Mouse (Mus musculus) heart, embryonic 10.5 days (tissue): ENCODE measurements around the gene Crygs. TPM values are rescaled to one million over a fixed set of nuclear protein-coding genes. Genes with fewer than 3 reads are reported as not detected.
"Not testable (repeated sequence)": the region's sequence is repeated elsewhere in the genome, so short reads cannot be mapped to it uniquely, and the experiment has no call there.

ENCODE experiments used
- DNase-seq: peaks from one replicate; pipeline ENCODE4 v3.0.0-alpha.2; 2017; ENCODE audit warnings: low spot score
- H3K27ac ChIP-seq: fragments of 300-500 bp; sonication (generic); 2 replicates; pipeline ENCODE4 v1.5.1; 2016; ENCODE audit warnings: mild to moderate bottlenecking
- H3K27me3 ChIP-seq: fragments of 300-500 bp; sonication (generic); 2 replicates; pipeline ENCODE4 v1.6.1; 2016; ENCODE audit warnings: mild to moderate bottlenecking; ENCODE audit not compliant: poor library complexity, insufficient read depth, severe bottlenecking
- H3K36me3 ChIP-seq: fragments of 300-500 bp; sonication (generic); 2 replicates; pipeline ENCODE4 v1.6.1; 2016; ENCODE audit warnings: mild to moderate bottlenecking, moderate library complexity
- H3K4me1 ChIP-seq: fragments of 300-500 bp; sonication (generic); 2 replicates; pipeline ENCODE4 v1.6.1; 2016; ENCODE audit warnings: mild to moderate bottlenecking
- H3K4me3 ChIP-seq: fragments of 300-500 bp; sonication (generic); 2 replicates; pipeline ENCODE4 v1.5.1; 2016; ENCODE audit warnings: mild to moderate bottlenecking, moderate library complexity
- H3K9me3 ChIP-seq: fragments of 300-500 bp; sonication (generic); 2 replicates; pipeline ENCODE4 v1.6.1; 2016; ENCODE audit warnings: mild to moderate bottlenecking, moderate library complexity
- WGBS: fragments of 180-500 bp; shearing (Covaris S2); methylation state at CpG from one replicate; pipeline ENCODE4 v1.1.7; 2016; 5-methylcytosine and 5-hydroxymethylcytosine counted together
- polyA plus RNA-seq: library from polyadenylated mRNA; unstranded; fragments of >200 nt; fragmentation: Nextera tagmentation; extraction: Ambion mirVana; gene quantifications from 2 replicates; pipeline ENCODE4 v1.2.1, GENCODE M21; 2016

The Crygs gene
- polyA plus RNA-seq, 1 experiment from 2014 or later, result 0.15 TPM

DNA sequence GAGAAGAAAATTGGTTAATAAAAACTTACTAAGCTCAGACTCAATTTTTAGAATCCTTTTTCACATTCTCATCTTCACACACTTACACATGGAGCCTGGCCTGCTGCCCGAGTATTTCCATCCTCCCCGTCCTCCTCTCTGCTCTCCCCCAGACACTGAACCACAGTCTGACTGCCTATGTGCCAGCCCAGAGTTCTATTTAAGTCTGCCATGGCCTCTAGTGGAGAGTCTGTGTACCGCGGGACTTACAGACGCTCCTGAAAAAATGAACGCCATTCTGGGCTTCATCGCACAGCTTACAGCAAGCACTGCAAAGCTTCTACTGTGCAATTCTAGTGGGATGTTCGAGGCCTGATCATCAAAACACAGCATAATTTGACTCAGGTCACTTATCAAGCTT lies 9.4 kb upstream of the Crygs start:
- no peaks in the 10 kb centered on the region for H3K4me1 ChIP-seq
- peaks cover 20% of the 10 kb centered on the region for H3K36me3 ChIP-seq
- WGBS, result 56% methylated on average over 8 of the region's 8 CpGs
- H3K27ac ChIP-seq, result no peak overlapping the region
- H3K9me3 ChIP-seq, result no peaks in the 10 kb centered on the region
- H3K27me3 ChIP-seq, result no peaks in the 10 kb centered on the region
- no peak for DNase-seq
- H3K4me3 ChIP-seq, result no peak overlapping the region

DNA sequence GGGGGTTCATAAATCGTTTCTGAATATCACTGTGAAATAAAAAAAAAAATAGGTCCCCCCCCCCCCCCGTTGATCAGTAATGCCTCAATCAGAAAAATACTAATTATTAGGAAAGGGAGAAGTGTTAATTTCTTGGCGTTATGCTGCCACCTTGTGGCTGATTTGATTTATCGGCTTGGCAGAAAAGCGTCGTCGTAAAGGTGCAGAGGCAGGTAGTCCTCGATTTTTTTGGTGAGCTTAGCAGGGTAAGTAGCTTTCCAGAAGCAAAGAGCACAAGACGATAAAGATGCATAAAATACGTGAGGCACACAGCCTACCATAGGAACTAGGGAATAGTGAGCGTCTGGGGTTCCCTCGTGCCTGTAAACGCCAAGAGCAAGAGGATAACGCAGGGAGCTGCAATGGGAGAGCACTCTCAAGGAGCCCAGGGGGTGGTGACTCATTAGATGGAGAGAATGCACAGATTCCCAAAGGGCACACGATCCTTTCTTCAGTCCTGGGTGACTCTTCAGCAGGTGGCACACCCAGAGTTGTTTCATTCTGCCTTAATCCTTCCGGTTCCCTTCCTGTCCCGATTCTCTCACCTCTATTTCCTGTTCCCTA lies 3.8 kb downstream of the Crygs start:
- 15% methylated on average over 17 of the region's 17 CpGs for WGBS
- Histone ChIP-seq H3K9me3 (no peaks in the 10 kb centered on the region), H3K4me3 (no peak overlapping the region), H3K4me1 (no peaks in the 10 kb centered on the region), H3K27me3 (0 out of 2 replicates have a peak, but pooled peaks cover 5% of the 10 kb centered on the region), H3K36me3 (0 out of 2 replicates have a peak, but pooled peaks cover 1% of the 10 kb centered on the region), H3K27ac (no peak overlapping the region)
- no peak for DNase-seq

DNA sequence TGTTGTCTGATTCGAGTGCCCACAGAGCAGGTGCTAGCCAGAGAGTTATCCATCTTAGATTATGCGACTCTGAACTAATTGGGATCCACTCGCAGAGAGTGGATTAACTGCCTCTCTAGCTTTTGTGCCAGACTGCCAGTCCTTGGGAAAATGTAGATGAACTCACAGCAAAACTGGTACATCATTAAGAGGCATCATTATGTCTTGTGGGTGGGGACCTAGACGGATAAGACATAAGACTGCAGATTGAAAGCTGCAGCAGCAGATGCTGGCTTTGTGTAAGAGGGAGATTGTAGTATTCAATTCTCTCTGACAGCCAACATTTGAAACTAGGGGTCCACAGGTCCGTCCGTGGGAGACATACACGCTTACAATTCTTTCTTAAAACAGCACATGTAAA lies 8.6 kb downstream of the Crygs start:
- no peak for DNase-seq
- 88% methylated on average over 7 of the region's 7 CpGs for WGBS
- Histone ChIP-seq H3K36me3 (no peaks in the 10 kb centered on the region), H3K4me3 (no peak overlapping the region), H3K9me3 (no peaks in the 10 kb centered on the region), H3K27me3 (no peaks in the 10 kb centered on the region; the same call in 1 of the 2 replicates), H3K4me1 (no peaks in the 10 kb centered on the region), H3K27ac (no peak overlapping the region)

DNA sequence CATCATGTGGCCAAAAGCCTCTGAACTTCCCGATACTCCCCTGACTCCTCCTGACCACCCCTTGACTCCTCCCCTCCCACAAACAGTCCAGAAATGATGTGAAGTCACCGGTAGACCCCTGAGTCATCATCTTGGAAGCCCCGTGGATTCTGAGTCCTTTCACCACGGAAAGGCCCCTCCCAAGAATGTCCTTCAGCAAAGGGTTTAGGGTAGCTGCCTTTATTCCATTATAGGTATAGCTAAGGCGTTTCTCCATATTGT lies 10.6 kb downstream of the Crygs start:
- Histone ChIP-seq H3K9me3 (no peaks in the 10 kb centered on the region), H3K4me3 (no peak overlapping the region), H3K36me3 (no peaks in the 10 kb centered on the region), H3K27ac (no peak overlapping the region), H3K4me1 (no peaks in the 10 kb centered on the region), H3K27me3 (peaks cover 11% of the 10 kb centered on the region)
- WGBS, result 70% methylated on average over 5 of the region's 5 CpGs
- DNase-seq, result no peak

DNA sequence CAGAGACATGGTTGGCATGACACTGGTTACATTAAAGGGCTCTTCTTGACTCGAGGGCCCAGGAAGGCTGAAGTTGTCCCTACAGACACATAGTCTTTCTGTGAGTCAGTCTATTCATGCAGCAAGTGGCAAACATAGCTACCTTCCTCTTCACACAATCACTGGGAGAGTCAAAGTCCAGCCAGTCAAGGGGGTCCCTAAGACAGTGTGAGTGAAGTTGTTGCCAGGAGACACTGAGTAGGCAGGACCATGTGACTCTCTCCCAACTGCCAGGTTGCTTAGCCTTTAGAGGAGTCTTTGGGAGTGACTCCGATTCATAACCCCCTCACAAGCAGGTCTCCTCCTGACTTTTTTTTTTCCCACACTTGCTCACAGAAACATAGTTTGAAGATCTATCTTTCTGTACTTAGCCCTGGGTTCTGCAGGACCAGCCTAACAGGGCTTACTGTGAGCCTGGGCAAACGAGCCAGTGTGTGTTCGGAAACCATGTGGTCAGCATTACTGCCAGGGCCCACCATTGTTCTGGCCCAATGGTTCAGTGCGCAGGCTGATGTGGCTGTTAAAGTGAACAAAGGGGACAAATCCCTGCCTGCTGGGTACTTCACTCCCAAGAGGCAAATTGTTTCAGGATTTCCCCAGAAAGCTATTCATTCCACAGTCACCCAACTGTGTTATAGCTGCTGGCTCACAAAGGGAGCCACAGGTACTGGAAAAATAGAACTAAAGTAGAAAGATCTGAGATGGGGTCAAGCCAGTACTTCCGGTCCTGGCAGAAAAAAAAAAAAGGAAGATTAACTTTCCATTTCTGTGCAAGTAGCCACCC lies 11.1 kb downstream of the Crygs start:
- WGBS, result 75% methylated on average over 6 of the region's 6 CpGs
- Histone ChIP-seq H3K9me3 (no peaks in the 10 kb centered on the region), H3K4me3 (no peak overlapping the region), H3K36me3 (no peaks in the 10 kb centered on the region), H3K27me3 (peaks cover 11% of the 10 kb centered on the region), H3K27ac (no peak overlapping the region), H3K4me1 (no peaks in the 10 kb centered on the region)
- DNase-seq, result no peak

DNA sequence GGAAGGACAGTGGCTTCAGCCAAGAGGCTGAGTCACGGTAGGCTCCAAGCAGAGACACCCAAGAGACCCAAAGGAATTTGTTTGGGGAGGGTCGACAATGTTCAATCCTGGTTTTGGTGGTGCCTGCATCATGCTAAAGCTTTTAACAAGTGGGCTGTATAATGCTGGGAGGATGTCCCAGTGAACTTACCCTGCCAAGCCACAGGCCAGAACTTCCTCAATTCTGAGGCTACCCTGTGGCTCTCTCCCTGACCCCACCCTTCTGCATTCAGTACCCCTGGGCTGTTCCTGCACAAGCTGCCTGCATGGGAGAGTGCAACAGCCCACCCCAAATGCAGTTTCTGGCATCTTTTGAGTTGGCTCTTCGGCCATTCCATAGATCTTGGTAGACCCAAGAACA lies 12.9 kb downstream of the Crygs start:
- Histone ChIP-seq H3K4me1 (no peaks in the 10 kb centered on the region), H3K27ac (no peak overlapping the region), H3K36me3 (no peaks in the 10 kb centered on the region), H3K4me3 (no peak overlapping the region), H3K9me3 (no peaks in the 10 kb centered on the region), H3K27me3 (peaks cover 18% of the 10 kb centered on the region)
- 76% methylated on average over 3 of the region's 3 CpGs for WGBS
- no peak for DNase-seq

DNA sequence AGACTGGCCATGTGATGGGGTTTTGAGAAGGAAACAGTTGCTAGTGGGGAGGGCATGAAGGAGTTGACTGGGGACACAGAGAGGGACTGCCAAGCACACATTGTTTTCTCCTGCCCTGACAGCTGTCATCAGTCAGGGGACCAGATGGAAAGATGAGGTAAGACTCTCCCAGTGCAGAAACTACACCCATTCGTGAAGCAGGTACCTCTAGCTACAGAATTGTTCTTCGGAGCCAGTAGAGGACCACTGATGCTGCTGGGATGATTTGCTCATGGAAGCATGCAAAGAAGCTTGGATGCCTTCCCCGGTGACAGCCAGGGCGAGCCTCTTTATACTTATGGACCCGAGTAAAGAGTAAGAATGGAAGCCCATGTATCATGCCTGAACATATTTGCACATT lies 13.9 kb downstream of the Crygs start:
- H3K27ac ChIP-seq, result no peak overlapping the region
- 70% methylated on average over 5 of the region's 5 CpGs for WGBS
- peaks cover 18% of the 10 kb centered on the region for H3K27me3 ChIP-seq

DNA sequence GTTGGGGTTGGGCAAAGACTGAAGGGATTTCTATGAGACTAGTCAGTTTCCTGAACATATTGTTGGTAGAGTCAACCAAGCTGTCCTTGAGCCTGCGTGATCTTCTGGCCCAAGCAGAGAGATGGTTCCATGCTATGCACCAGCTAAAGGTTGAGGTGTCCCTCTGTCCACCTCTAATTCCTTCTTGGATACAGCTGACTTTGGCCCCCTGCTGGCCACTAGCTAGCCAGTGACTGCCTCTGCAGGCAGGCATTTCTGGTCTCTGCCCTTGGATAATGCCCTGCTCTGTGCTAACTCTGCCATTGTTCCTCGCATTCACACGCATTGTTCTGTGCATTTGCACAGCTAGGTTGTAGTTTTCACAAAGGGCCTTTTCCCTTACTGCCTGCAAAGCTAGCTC lies 15.9 kb downstream of the Crygs start:
- no peaks in the 10 kb centered on the region for H3K36me3 ChIP-seq
- peaks cover 9% of the 10 kb centered on the region for H3K4me1 ChIP-seq
- no peak overlapping the region for H3K4me3 ChIP-seq
- peaks cover 18% of the 10 kb centered on the region for H3K27me3 ChIP-seq
- WGBS, result 79% methylated on average over 3 of the region's 3 CpGs
- DNase-seq, result no peak
- no peak overlapping the region for H3K27ac ChIP-seq
- no peaks in the 10 kb centered on the region for H3K9me3 ChIP-seq

More for the DNA sequence above, 13.9 kb downstream of the Crygs start:
- no peaks in the 10 kb centered on the region for H3K4me1 ChIP-seq
- H3K9me3 ChIP-seq, result no peaks in the 10 kb centered on the region
- no peak for DNase-seq
- H3K36me3 ChIP-seq, result no peaks in the 10 kb centered on the region
- no peak overlapping the region for H3K4me3 ChIP-seq

DNA sequence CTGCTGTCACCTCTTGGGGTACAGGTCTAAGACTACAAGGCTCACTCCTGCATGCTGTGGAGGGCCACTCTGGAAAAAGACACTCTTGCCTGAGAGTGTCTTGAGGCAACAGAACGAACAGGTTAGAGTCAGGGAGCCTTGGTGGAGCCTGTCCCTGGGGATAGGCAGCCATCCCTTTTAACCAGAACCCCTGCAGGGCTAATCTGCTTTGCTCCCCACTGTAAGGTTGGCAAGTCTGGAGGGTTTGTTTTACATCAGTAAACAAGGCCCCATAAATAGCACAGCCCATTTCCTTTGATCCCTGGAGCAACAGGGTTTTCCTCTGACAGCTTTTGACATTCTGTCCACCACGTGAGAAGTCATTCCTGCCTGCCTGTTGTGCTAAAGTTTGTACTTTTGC lies 20.1 kb downstream of the Crygs start:
- WGBS, result 5% methylated on average over 2 of the region's 2 CpGs
- Histone ChIP-seq H3K4me3 (no peak overlapping the region), H3K4me1 (peaks cover 17% of the 10 kb centered on the region), H3K36me3 (no peaks in the 10 kb centered on the region), H3K9me3 (no peaks in the 10 kb centered on the region), H3K27ac (no peak overlapping the region), H3K27me3 (0 out of 2 replicates have a peak, but pooled peaks cover 7% of the 10 kb centered on the region)
- no peak for DNase-seq

DNA sequence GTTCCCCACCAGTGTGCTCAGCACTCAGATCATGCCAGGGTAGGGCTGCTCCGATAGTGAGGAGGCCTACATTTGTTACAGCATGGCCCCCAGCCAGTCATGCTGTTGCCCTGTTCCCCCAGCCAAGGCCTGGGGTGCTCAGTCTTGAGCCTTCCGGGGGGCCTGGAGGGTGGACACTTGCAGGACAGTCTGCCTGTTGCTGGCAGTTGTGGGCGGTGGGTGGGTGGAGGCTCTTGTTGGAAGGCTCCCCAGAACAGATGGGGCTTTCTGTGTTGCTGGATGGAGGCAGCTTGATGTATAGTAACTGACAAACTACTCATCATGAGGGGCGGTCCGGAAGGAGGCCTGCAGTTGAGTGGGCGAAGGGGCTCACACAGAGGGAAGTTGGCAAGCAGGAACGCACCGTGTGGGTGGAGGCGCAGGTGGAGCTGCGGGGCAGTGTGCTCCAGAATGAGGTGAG lies 21.4 kb downstream of the Crygs start:
- Histone ChIP-seq H3K27me3 (0 out of 2 replicates have a peak, but pooled peaks cover 7% of the 10 kb centered on the region), H3K4me1 (peaks cover 17% of the 10 kb centered on the region), H3K4me3 (no peak overlapping the region), H3K27ac (no peak overlapping the region), H3K36me3 (no peaks in the 10 kb centered on the region), H3K9me3 (no peaks in the 10 kb centered on the region)
- no peak for DNase-seq
- 49% methylated on average over 10 of the region's 10 CpGs for WGBS

DNA sequence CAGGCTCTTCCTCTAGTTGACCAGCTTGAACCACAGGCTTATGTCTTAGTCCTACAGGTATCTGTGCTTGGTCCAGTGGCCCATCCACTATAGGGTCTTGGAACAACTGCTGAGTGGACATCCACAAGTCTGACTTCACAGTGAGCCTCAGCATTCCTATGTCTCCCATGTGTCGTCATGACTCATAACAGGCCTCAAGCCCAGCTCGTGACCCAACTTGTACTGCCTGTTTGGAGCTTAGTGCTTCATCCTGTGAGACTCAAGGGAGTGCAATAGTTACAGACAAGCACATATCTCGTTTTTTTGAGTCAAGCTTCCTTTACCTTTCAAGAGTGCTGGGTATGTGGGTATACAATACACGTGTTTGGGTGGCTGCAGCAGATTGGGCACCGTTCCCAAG lies 28.7 kb downstream of the Crygs start:
- Histone ChIP-seq H3K9me3 (no peaks in the 10 kb centered on the region; the same call in 1 of the 2 replicates), H3K27ac (no peak overlapping the region), H3K4me1 (no peaks in the 10 kb centered on the region), H3K4me3 (no peak overlapping the region), H3K27me3 (no peaks in the 10 kb centered on the region), H3K36me3 (no peaks in the 10 kb centered on the region)
- no peak for DNase-seq
- 74% methylated on average over 5 of the region's 5 CpGs for WGBS

DNA sequence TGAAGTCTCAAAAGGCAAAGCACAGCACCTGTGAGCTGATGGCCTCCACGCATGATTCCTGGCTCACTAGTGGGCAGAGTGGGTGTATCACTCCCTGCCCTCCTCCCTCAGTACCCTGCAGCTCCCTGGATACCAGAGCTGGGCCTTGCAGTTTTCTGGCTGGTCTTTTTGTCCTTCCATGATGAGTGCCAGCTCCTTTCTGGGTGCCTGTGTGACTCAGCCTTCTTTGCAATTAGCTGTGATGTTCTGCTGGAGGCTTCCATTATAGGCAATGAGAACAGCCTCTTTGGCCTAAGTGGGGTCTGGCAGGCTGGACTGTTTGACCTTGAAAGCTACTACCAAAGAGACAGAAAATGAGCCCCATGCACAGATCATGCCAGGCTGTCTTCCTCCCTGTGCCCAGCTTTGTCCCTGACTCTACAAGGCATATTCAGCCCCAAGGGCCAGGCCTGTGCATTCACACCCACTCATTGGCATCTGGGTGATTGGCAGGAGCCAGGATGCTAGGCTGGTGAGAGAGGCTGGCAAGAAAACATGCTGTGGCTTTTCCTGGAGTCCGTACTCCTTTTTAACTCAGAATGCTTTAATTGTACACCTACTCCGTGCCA lies 32.0 kb downstream of the Crygs start:
- 84% methylated on average over 3 of the region's 3 CpGs for WGBS
- no peak overlapping the region for H3K4me3 ChIP-seq
- H3K9me3 ChIP-seq, result no peaks in the 10 kb centered on the region; the same call in 1 of the 2 replicates
- peaks cover 2% of the 10 kb centered on the region; the same call in 1 of the 2 replicates for H3K4me1 ChIP-seq
- H3K36me3 ChIP-seq, result no peaks in the 10 kb centered on the region
- no peak for DNase-seq
- H3K27ac ChIP-seq, result no peak overlapping the region
- H3K27me3 ChIP-seq, result no peaks in the 10 kb centered on the region

DNA sequence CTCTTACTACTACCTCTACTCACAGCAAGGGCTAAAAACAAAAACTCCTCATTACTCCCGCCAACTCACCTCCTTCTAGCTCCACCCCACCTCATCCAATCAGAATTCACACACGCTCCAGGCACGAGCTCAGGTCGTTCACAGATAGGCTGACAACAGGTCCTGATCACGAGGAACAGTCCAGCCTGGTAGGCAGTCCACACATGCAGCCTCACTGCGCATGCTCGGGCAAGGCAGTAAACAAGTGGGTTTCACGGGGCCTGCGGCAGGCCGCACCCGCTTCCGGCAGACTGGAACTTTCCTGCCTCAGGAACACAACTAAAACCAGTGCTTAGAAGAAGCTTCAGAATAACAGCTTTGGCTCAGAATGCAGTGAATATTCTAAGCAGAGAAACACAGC lies 33.1 kb downstream of the Crygs start:
- H3K4me3 ChIP-seq, H3K27me3 ChIP-seq, H3K4me1 ChIP-seq, H3K27ac ChIP-seq, DNase-seq, H3K36me3 ChIP-seq, H3K9me3 ChIP-seq: not testable (repeated sequence)
- 87% methylated on average over 12 of the region's 12 CpGs for WGBS
